Mouse (Mus musculus) neural tube, embryonic 14.5 days (tissue): ENCODE measurements around the gene Clpb. TPM values are rescaled to one million over a fixed set of nuclear protein-coding genes. Genes with fewer than 3 reads are reported as not detected.

ENCODE experiments used
- ATAC-seq: fragments of 200-750 bp; cut with Nextera tagmentation; 2 replicates; pipeline ENCODE4 v1.8.0; 2017; ENCODE audit warnings: low read depth, mild to moderate bottlenecking, moderate TSS enrichment, moderate library complexity
- H3K27ac ChIP-seq: fragments of 300-500 bp; sonication (generic); 2 replicates; pipeline ENCODE4 v1.5.1; 2014; ENCODE audit warnings: low read depth, mild to moderate bottlenecking, control low read depth, low read length, moderate library complexity, mixed read lengths
- H3K27me3 ChIP-seq: fragments of 300-500 bp; sonication (generic); 2 replicates; pipeline ENCODE4 v1.6.1; 2014; ENCODE audit warnings: low read length; ENCODE audit not compliant: control insufficient read depth, insufficient read depth
- H3K36me3 ChIP-seq: fragments of 300-500 bp; sonication (generic); 2 replicates; pipeline ENCODE4 v1.6.1; 2014; ENCODE audit warnings: low read length, mixed read lengths; ENCODE audit not compliant: control insufficient read depth, insufficient read depth
- H3K4me1 ChIP-seq: fragments of 300-500 bp; sonication (generic); 2 replicates; pipeline ENCODE4 v1.6.1; 2014; ENCODE audit warnings: low read length; ENCODE audit not compliant: control insufficient read depth, insufficient read depth
- H3K4me2 ChIP-seq: fragments of 300-500 bp; sonication (generic); 2 replicates; pipeline ENCODE4 v1.6.1; 2014; ENCODE audit warnings: mild to moderate bottlenecking, low read depth, low read length, control low read depth
- H3K4me3 ChIP-seq: fragments of 300-500 bp; sonication (generic); 2 replicates; pipeline ENCODE4 v1.5.1; 2014; ENCODE audit warnings: low read depth, low read length, control low read depth, mixed read lengths
- H3K9ac ChIP-seq: fragments of 300-500 bp; sonication (generic); replicated peaks from 2 replicates; pipeline ENCODE4 v1.6.1; 2014; ENCODE audit warnings: low read depth, mild to moderate bottlenecking, control low read depth, low read length, mixed read lengths
- H3K9me3 ChIP-seq: fragments of 300-500 bp; sonication (generic); 2 replicates; pipeline ENCODE4 v1.6.1; 2016; ENCODE audit warnings: low read length; ENCODE audit not compliant: control insufficient read depth
- WGBS: fragments of 180-500 bp; shearing (Covaris S2); extraction: QIAGEN DNeasy Blood & Tissue Kit; methylation state at CpG from one replicate; pipeline ENCODE4 v1.1.7; 2014; 5-methylcytosine and 5-hydroxymethylcytosine counted together
- polyA plus RNA-seq: library from polyadenylated mRNA; unstranded; fragments of >200 nt; fragmentation: Nextera tagmentation; extraction: Ambion mirVana; gene quantifications from 2 replicates; pipeline ENCODE4 v1.2.1, GENCODE M21; 2014

The Clpb gene
- polyA plus RNA-seq, 1 experiment from 2014 or later, result 37.5 TPM

- Histone ChIP-seq H3K27ac (no peak overlapping the region), H3K4me2 (no peak overlapping the region), H3K4me3 (no peak overlapping the region), H3K9ac (no peak overlapping the region), H3K9me3 (no peaks in the 10 kb centered on the region), H3K36me3 (no peaks in the 10 kb centered on the region), H3K4me1 (no peaks in the 10 kb centered on the region), H3K27me3 (no peaks in the 10 kb centered on the region)
- no peak for ATAC-seq
- WGBS, result 60% methylated on average over 2 of the region's 2 CpGs
These were observed 63.5 kb downstream of the Clpb start for GRCm38 (mm10) chr7:101726980-101727379.

DNA sequence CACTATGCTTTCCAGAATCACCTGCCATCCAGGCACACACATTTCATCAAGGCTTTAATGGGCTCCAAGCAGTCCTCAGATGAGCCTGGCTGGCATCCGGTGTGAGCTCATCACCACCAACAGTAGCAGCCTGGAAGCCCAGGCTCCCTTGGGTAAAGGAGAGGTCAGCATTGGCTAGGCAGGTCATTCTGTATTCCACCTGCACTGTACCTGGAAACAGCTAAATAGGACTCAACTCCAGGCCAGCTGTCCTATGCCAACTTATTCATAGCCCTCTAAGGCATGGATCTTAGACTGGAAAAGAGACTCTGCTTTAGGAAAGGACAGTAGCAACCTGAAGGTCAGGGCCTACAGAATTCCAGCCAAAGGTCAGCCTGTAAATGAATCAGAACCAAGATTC, 68.7 kb downstream of the Clpb start:
- no peak overlapping the region for H3K27ac ChIP-seq
- H3K9ac ChIP-seq, result no peak overlapping the region
- no peak overlapping the region for H3K4me2 ChIP-seq
- H3K4me3 ChIP-seq, result no peak overlapping the region
- H3K9me3 ChIP-seq, result no peaks in the 10 kb centered on the region
- 93% methylated on average over 1 of the region's 1 CpGs for WGBS
- ATAC-seq, result no peak
- H3K36me3 ChIP-seq, result no peaks in the 10 kb centered on the region
- H3K4me1 ChIP-seq, result no peaks in the 10 kb centered on the region
- H3K27me3 ChIP-seq, result no peaks in the 10 kb centered on the region

- ATAC-seq, result no peak
- WGBS, result 66% methylated on average over 2 of the region's 2 CpGs
- no peak overlapping the region for H3K27ac ChIP-seq
- no peak overlapping the region for H3K4me2 ChIP-seq
- no peaks in the 10 kb centered on the region for H3K27me3 ChIP-seq
- no peak overlapping the region for H3K4me3 ChIP-seq
- H3K36me3 ChIP-seq, result no peaks in the 10 kb centered on the region
- H3K9ac ChIP-seq, result no peak overlapping the region
- no peaks in the 10 kb centered on the region for H3K9me3 ChIP-seq
- no peaks in the 10 kb centered on the region for H3K4me1 ChIP-seq
These were observed 69.6 kb downstream of the Clpb start for GRCm38 (mm10) chr7:101733042-101733441.

GRCm38 (mm10) chr7:101735297-101735696, 71.9 kb downstream of the Clpb start:
- H3K9me3 ChIP-seq, result no peaks in the 10 kb centered on the region
- H3K4me1 ChIP-seq, result no peaks in the 10 kb centered on the region
- H3K27me3 ChIP-seq, result no peaks in the 10 kb centered on the region
- H3K9ac ChIP-seq, result no peak overlapping the region
- no peaks in the 10 kb centered on the region for H3K36me3 ChIP-seq
- H3K27ac ChIP-seq, result no peak overlapping the region
- 100% methylated on average over 1 of the region's 1 CpGs for WGBS
- H3K4me3 ChIP-seq, result no peak overlapping the region
- no peak overlapping the region for H3K4me2 ChIP-seq
- no peak for ATAC-seq

DNA sequence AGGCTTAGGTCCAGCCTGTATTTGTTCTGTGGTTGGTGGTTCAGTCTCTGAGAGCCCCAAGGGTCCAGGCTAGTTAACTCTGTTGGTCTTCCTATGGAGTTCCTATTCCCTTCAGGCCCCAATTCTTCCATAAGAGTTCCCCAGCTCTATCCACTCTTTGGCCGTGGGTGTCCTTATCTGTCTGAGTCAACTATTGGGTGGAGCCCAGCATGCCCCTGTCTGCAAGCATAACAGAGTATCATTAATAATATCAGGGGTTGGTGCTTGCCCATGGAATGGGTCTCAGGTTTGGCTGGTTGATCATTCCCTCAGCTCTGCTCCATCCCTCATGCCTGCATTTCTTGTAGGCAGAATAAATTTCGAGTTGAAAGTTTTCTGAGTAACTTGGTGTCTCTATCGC, 74.3 kb downstream of the Clpb start:
- ATAC-seq, result no peak
- no peaks in the 10 kb centered on the region for H3K9me3 ChIP-seq
- no peak overlapping the region for H3K27ac ChIP-seq
- no peaks in the 10 kb centered on the region for H3K36me3 ChIP-seq
- no peak overlapping the region for H3K4me3 ChIP-seq
- WGBS, result 87% methylated on average over 3 of the region's 3 CpGs
- H3K4me1 ChIP-seq, result no peaks in the 10 kb centered on the region
- no peak overlapping the region for H3K4me2 ChIP-seq
- H3K9ac ChIP-seq, result no peak overlapping the region
- no peaks in the 10 kb centered on the region for H3K27me3 ChIP-seq

GRCm38 (mm10) chr7:101739602-101740001, 76.2 kb downstream of the Clpb start:
- H3K27me3 ChIP-seq, result no peaks in the 10 kb centered on the region
- H3K9me3 ChIP-seq, result no peaks in the 10 kb centered on the region
- no peak overlapping the region for H3K4me3 ChIP-seq
- H3K27ac ChIP-seq, result no peak overlapping the region
- no peak overlapping the region for H3K9ac ChIP-seq
- H3K36me3 ChIP-seq, result no peaks in the 10 kb centered on the region
- 13% methylated on average over 1 of the region's 1 CpGs for WGBS
- H3K4me1 ChIP-seq, result no peaks in the 10 kb centered on the region
- no peak overlapping the region for H3K4me2 ChIP-seq
- no peak for ATAC-seq

- H3K27ac ChIP-seq, result no peak overlapping the region
- 60% methylated on average over 4 of the region's 4 CpGs for WGBS
- no peak overlapping the region for H3K4me2 ChIP-seq
- no peaks in the 10 kb centered on the region for H3K36me3 ChIP-seq
- no peak overlapping the region for H3K9ac ChIP-seq
- ATAC-seq, result no peak
- no peaks in the 10 kb centered on the region for H3K27me3 ChIP-seq
- no peak overlapping the region for H3K4me3 ChIP-seq
- peaks cover 6% of the 10 kb centered on the region; the same call in 1 of the 2 replicates for H3K4me1 ChIP-seq
- no peaks in the 10 kb centered on the region for H3K9me3 ChIP-seq
These were observed 80.1 kb downstream of the Clpb start for GRCm38 (mm10) chr7:101743487-101743886.

DNA sequence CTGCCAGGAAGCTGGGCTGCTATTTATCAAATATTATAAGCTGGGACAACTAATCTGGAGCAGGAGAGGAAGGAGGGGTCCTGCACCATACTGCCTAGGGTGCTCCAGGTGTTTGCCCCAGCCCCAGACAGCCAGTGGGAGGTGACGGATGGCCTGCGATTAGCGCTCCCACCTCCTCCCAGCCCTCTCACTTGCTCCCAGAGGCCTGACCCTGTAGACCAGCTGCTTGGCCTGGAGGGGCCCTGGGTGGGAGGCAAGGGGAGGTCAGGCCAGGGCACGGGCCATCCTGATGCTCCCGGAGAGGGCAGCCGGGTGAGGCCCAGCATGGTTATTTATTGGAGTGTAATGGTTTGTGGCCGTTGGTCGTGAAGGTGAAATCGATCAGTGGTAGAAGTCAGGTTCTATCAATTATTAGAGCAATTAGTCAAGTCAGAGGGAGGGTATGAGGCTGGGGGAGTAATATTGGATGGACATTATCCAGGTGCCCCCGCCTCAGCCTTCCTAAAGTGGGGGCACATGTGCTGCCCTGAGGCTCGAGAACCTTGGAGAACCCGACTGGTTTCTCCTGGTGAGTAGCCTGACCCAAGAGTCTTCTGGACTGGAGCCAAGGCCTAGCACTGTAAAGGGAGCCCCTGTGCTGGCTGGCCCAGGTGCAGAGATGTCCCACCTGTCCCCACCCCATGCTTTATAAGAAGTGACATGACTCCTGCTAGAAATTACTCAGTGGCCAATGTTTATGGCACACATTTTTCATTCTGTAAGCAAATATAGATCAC, 83.3 kb downstream of the Clpb start:
- Histone ChIP-seq H3K4me2 (no peak overlapping the region), H3K4me3 (no peak overlapping the region), H3K27ac (no peak overlapping the region), H3K9me3 (no peaks in the 10 kb centered on the region), H3K36me3 (no peaks in the 10 kb centered on the region), H3K27me3 (no peaks in the 10 kb centered on the region), H3K9ac (no peak overlapping the region), H3K4me1 (peaks cover 6% of the 10 kb centered on the region; the same call in 1 of the 2 replicates)
- 67% methylated on average over 12 of the region's 12 CpGs for WGBS
- ATAC-seq, result 0 out of 2 replicates have a peak, but pooled peaks have one; percentile 48

DNA sequence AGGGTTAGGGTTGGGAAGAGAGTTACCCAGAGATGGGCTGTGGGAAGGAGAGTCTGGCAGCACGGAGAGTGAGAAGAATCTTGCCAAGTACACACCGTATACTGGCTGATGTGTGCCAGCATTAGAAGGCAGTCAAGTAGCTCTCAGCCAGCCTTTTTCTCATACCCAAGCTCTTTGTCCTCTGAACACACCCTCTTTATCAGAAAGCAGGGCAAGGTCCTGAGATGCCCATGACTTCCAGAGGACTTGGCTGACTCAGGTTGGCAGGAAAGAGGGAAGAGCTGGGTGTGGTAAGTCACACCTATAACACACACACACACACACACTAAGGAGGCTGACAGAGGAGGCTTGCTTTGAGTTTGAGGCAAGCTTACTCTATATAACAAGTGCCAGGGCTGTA, 86.8 kb downstream of the Clpb start:
- no peaks in the 10 kb centered on the region for H3K27me3 ChIP-seq
- H3K4me2 ChIP-seq, result no peak overlapping the region
- no peak overlapping the region for H3K4me3 ChIP-seq
- no peaks in the 10 kb centered on the region for H3K9me3 ChIP-seq
- H3K9ac ChIP-seq, result no peak overlapping the region
- 93% methylated on average over 2 of the region's 2 CpGs for WGBS
- peaks cover 6% of the 10 kb centered on the region; the same call in 1 of the 2 replicates for H3K4me1 ChIP-seq
- peaks cover 4% of the 10 kb centered on the region; the same call in 1 of the 2 replicates for H3K36me3 ChIP-seq
- no peak for ATAC-seq
- no peak overlapping the region for H3K27ac ChIP-seq
